Mouse (Mus musculus) kidney, embryonic 14.5 days (tissue): ENCODE results near the gene Irak2. TPM values are rescaled to one million over a fixed set of nuclear protein-coding genes. Genes with fewer than 3 reads are reported as not detected.
"Not testable (repeated sequence)": the region's sequence is repeated elsewhere in the genome, so short reads cannot be mapped to it uniquely, and the experiment has no call there.

Experiments
- ATAC-seq: fragments of 200-750 bp; cut with Nextera tagmentation; 2 replicates; pipeline ENCODE4 v1.8.0; 2017; ENCODE audit warnings: moderate number of reproducible peaks, mild to moderate bottlenecking, moderate TSS enrichment, moderate library complexity; ENCODE audit not compliant: low FRiP score, low TSS enrichment
- H3K27ac ChIP-seq: fragments of 300-500 bp; sonication (generic); 2 replicates; pipeline ENCODE4 v1.5.1; 2014; ENCODE audit warnings: low read depth, mild to moderate bottlenecking, low read length, moderate library complexity, mixed read lengths
- H3K27me3 ChIP-seq: fragments of 300-500 bp; sonication (generic); 2 replicates; pipeline ENCODE4 v1.6.1; 2014; ENCODE audit warnings: mild to moderate bottlenecking, low read length; ENCODE audit not compliant: control insufficient read depth, insufficient read depth
- H3K36me3 ChIP-seq: fragments of 300-500 bp; sonication (generic); 2 replicates; pipeline ENCODE4 v1.6.1; 2014; ENCODE audit warnings: low read length, mixed read lengths; ENCODE audit not compliant: control insufficient read depth, insufficient read depth
- H3K4me1 ChIP-seq: fragments of 300-500 bp; sonication (generic); 2 replicates; pipeline ENCODE4 v1.6.1; 2014; ENCODE audit warnings: low read length, mixed read lengths; ENCODE audit not compliant: control insufficient read depth, insufficient read depth
- H3K4me2 ChIP-seq: fragments of 300-500 bp; sonication (generic); replicated peaks from 2 replicates; pipeline ENCODE4 v1.6.1; 2014; ENCODE audit warnings: low read depth, mild to moderate bottlenecking, low read length
- H3K4me3 ChIP-seq: fragments of 300-500 bp; sonication (generic); 2 replicates; pipeline ENCODE4 v1.5.1; 2014; ENCODE audit warnings: mild to moderate bottlenecking, low read length
- H3K9ac ChIP-seq: fragments of 300-500 bp; sonication (generic); 2 replicates; pipeline ENCODE4 v1.6.1; 2014; ENCODE audit warnings: low read depth, mild to moderate bottlenecking, low read length, moderate library complexity
- H3K9me3 ChIP-seq: fragments of 300-500 bp; sonication (generic); 2 replicates; pipeline ENCODE4 v1.6.1; 2016; ENCODE audit warnings: low read length; ENCODE audit not compliant: control insufficient read depth
- WGBS: fragments of 180-500 bp; shearing (Covaris S2); extraction: QIAGEN DNeasy Blood & Tissue Kit; methylation state at CpG from one replicate; pipeline ENCODE4 v1.1.7; 2014; 5-methylcytosine and 5-hydroxymethylcytosine counted together
- polyA plus RNA-seq: library from polyadenylated mRNA; unstranded; fragments of >200 nt; fragmentation: Nextera tagmentation; extraction: Ambion mirVana; gene quantifications from 2 replicates; pipeline ENCODE4 v1.2.1, GENCODE M21; 2014

Gene Irak2
- polyA plus RNA-seq, 1 experiment from 2014 or later, result 2.6 TPM

DNA sequence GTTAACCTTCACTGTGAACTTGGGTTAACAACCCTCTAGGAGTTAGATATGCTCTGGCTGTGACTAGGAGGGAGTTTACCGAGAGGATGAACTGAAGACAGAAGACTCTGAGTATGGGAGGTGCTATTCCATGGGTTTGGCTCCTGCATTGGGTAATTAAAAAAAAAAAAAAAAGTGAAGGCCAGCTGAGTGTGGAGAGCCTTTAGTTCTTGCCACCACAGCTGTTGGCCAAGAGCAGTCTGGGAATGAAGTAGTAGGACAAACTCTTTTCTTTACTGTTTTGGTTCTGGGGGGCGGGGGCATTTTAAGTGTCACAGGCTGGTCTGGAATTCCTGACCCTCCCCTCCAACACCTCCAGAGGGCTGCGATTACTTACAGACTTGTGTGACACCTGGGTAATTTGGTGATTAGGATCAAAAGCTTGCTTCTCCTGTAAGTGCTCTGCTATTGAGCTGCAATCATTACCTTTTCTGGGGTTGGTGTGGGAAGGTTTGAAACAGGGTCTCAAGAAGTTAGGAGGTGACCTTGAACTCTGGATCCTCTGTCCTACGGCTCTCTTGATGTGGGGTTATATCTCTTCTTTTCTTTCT, 57.6 kb downstream of the Irak2 start:
- H3K4me3 ChIP-seq, result peak overlapping the region; percentile 71; the same call in 1 of the 2 replicates
- peaks cover 20% of the 10 kb centered on the region for H3K4me1 ChIP-seq

DNA sequence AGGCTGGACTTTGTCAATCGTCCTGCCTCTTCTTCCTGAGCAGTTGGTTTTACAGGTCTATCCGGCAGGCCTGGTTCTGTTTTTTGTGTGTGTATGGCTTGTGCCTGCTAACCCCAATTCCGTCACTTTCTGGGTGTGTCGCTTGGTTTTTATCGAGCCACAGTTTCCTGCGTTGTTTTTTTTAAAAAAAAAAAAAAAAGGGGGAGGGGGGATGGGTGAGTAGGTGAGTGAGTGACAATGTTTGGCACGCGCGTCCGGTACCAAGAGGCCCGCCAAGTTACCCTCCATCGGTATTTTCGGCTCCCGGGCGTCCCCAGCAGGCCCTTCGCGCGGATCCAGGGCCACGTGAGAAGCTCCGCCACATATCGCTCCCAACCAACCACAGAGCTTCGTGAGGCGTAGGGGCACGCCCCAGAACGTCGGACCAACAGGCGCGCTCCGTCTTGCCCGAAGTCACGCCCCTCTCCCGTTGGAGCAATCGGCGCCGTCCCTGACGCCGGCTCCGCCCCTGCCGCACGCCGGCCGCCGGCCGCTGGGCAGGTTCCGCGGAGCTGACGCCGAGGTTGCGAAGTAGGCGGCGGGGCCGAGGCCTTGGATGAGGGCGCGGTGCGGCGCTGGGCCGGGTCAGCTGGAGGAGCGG, 58.4 kb downstream of the Irak2 start, which contains the start of gene Tatdn2:
TSS of gene Tatdn2 (plus strand) at position 469 of the 640 bp plus-strand sequence.
- under 1% methylated on average over 58 of the region's 58 CpGs for WGBS
- Histone ChIP-seq H3K27ac (peak within 1 kb of the TSS; percentile 80), H3K27me3 (no peaks in the 10 kb centered on the region), H3K4me3 (peak within 1 kb of the TSS; percentile 71), H3K4me2 (peak within 1 kb of the TSS; percentile 93), H3K9ac (peak within 1 kb of the TSS; percentile 85), H3K36me3 (peaks cover 7% of the 10 kb centered on the region), H3K9me3 (no peaks in the 10 kb centered on the region), H3K4me1 (peaks cover 18% of the 10 kb centered on the region)
- peak; percentile 98 for ATAC-seq

More for the DNA sequence above, 57.6 kb downstream of the Irak2 start:
- no peaks in the 10 kb centered on the region for H3K27me3 ChIP-seq
- H3K9me3 ChIP-seq, result no peaks in the 10 kb centered on the region
- H3K36me3 ChIP-seq, result peaks cover under 1% of the 10 kb centered on the region; the same call in 1 of the 2 replicates
- peak overlapping the region; percentile 93 for H3K4me2 ChIP-seq
- WGBS, result 33% methylated on average over 4 of the region's 4 CpGs
- ATAC-seq, result no peak
- peak overlapping the region; percentile 38; the same call in 1 of the 2 replicates for H3K9ac ChIP-seq
- H3K27ac ChIP-seq, result peak overlapping the region; percentile 69

DNA sequence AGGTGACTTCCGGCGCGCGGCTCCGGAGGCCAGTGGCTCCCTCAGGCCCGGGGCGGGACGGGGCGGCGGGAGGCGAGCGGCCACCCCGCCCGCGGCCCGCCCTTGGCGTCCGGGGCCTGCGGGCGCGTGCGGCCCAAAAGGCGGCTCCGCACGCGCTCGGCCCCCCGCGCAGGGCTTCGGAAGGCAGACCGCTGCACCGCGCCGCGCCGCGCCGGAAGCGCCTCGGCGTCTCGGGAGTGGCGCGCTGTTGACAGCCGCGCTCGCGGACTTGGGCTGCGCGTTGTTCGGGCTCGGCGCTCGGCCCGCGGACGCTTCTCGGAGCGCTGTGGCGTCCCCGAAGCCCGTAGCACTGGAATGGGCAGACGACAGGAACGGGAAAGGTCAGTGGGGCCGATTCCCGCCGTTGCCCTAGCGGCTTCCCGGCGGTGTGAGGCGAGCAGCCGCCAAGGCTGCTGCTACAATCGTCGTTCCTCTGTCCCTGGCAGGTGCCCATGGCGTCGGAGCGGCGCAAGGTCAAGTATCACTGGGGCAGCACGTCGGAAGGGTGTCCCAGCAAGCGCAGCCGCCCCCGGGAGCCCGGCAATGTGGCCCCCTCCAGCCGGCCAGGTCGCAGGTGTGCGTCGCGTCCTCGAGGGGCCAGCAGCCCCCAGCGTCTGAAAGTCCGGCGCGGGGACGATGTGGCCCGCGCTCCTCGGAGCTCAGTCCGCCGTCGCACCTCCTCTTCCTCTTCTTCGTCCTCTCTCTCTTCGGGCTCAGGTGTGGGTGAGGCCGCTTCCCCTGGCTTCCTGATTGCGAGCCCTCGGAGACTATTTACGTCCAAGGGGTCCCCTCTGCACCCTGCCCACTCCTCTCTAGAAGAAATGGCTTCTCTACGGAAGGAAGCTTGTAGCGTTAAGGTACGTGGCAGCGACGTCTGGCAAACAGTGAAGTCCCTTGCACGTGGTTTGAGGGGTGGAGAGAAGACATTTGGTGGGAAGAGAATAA, 59.2 kb downstream of the Irak2 start:
- H3K9ac ChIP-seq, result peak overlapping the region; percentile 85
- no peaks in the 10 kb centered on the region for H3K27me3 ChIP-seq
- peak overlapping the region; percentile 93 for H3K4me2 ChIP-seq
- ATAC-seq, result peak; percentile 0; the same call in 1 of the 2 replicates
- peaks cover 18% of the 10 kb centered on the region for H3K4me1 ChIP-seq
- peaks cover 15% of the 10 kb centered on the region for H3K36me3 ChIP-seq
- no peaks in the 10 kb centered on the region for H3K9me3 ChIP-seq
- WGBS, result under 1% methylated on average over 94 of the region's 113 CpGs
- peak overlapping the region; percentile 71 for H3K4me3 ChIP-seq
- peak overlapping the region; percentile 80 for H3K27ac ChIP-seq

DNA sequence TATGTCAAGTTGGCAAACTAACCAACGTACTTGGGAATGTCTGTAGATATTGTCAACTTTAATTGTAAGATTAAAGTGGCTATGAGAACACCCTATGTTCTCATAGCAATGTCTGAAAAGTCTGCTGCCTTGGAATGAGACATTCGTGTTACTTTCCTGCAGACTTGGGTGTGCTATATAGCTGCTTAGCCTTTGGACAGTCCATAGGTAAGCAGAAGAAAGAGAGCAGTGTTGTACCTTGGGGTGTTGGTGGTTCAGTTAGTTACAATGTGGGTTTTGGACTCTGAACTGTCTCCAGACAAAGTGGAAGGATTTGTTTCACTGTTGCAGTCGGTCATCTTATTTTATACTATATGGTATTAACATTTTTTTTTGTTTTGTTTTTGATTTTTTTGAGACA, 74.5 kb downstream of the Irak2 start:
- Histone ChIP-seq H3K9ac (no peak overlapping the region), H3K4me2 (no peak overlapping the region), H3K36me3 (peaks cover 87% of the 10 kb centered on the region), H3K27me3 (no peaks in the 10 kb centered on the region), H3K4me1 (no peaks in the 10 kb centered on the region), H3K9me3 (no peaks in the 10 kb centered on the region), H3K27ac (no peak overlapping the region), H3K4me3 (no peak overlapping the region)
- WGBS, result 86% methylated on average over 3 of the region's 3 CpGs
- no peak for ATAC-seq

DNA sequence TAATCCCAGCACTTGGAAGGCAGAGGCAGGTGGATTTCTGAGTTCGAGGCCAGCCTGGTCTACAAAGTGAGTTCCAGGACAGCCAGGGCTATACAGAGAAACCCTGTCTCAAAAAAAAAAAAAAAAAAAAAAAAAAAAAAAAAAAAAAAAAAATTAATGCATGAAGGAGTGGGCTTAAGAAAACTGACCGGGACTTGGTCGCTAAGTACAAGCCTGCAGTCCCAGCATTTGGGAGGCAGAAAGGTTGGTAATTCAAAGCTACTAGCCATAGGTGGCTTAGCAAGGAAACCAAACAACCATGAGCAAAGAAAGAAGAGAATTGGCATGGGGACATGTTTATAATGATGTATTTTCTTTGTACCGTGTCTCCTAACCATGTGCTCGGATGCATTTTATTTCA, 75.1 kb downstream of the Irak2 start:
- WGBS, result 91% methylated on average over 4 of the region's 5 CpGs
- H3K4me1 ChIP-seq, H3K27ac ChIP-seq, H3K4me3 ChIP-seq, ATAC-seq, H3K9ac ChIP-seq, H3K27me3 ChIP-seq, H3K9me3 ChIP-seq, H3K4me2 ChIP-seq: not testable (repeated sequence)
- H3K36me3 ChIP-seq, result peaks cover 85% of the 10 kb centered on the region

DNA sequence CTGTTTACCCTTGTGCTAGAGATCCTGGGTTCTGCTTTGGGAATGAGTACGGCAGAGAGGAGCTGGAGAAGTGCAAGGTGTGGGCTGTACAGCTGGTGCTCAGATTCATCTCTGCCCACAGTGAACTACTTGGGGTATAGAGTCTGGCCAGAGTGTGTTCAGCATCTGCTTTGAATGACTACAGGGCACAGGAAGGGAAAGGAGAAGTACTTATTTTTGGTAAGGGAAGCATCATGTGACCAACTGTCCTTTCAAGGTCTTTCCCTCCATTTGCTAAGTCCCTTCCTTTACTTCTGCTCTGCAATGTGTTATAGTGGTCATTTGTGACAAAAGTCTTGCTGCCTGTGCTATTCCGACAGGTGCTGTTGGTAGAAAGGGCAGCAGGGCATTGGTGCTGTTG, 76.0 kb downstream of the Irak2 start:
- Histone ChIP-seq H3K36me3 (peaks cover 85% of the 10 kb centered on the region), H3K4me2 (no peak overlapping the region), H3K27me3 (no peaks in the 10 kb centered on the region), H3K27ac (no peak overlapping the region), H3K4me3 (no peak overlapping the region), H3K9ac (no peak overlapping the region), H3K9me3 (no peaks in the 10 kb centered on the region), H3K4me1 (no peaks in the 10 kb centered on the region)
- ATAC-seq, result no peak
- 89% methylated on average over 2 of the region's 2 CpGs for WGBS

DNA sequence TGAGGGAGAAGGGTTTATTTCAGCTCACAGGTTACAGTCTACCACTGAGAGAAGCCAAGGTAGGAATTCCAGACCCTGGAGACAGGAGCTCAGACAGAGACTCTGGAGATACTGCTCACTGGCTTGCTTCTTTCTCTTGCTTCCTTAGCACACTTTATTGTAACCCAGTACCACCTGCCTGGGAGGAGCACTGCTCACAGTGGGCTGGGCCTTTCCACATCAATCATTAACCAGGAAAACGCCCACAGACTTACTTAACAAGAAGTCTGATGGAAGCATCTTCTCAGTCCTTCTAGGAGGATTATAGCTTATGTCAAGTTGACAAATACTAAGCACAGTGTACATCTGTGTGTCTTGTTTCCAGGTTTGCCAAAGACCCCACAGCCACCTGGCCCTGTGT, 76.5 kb downstream of the Irak2 start:
- Histone ChIP-seq H3K9ac (no peak overlapping the region), H3K4me2 (no peak overlapping the region), H3K4me1 (no peaks in the 10 kb centered on the region), H3K4me3 (no peak overlapping the region), H3K36me3 (peaks cover 80% of the 10 kb centered on the region), H3K9me3 (no peaks in the 10 kb centered on the region), H3K27ac (no peak overlapping the region), H3K27me3 (no peaks in the 10 kb centered on the region)
- WGBS, result 74% methylated on average over 1 of the region's 1 CpGs
- no peak for ATAC-seq

DNA sequence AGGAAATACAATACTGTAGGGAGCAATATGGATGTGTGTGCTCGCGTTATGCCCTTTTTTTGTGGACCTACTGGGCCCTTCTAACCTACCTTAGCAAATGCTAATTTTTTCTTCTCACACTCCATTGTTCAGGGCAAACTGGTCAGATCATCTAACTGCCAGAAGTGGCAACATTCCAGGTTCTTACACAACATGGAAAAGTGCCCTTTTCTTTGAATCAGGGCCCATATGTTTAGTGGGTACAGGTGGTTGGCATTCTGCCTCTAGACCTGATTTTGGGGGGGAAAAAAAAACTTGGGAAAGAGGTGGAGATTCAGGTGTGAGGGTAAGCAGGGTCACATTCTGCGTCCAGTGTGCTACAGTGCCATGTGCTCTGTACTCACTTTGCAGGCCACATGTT, 79.3 kb downstream of the Irak2 start:
- Histone ChIP-seq H3K9me3 (no peaks in the 10 kb centered on the region), H3K4me3 (no peak overlapping the region), H3K4me2 (no peak overlapping the region), H3K9ac (no peak overlapping the region), H3K27me3 (no peaks in the 10 kb centered on the region), H3K4me1 (no peaks in the 10 kb centered on the region), H3K27ac (no peak overlapping the region), H3K36me3 (peaks cover 64% of the 10 kb centered on the region)
- 88% methylated on average over 3 of the region's 3 CpGs for WGBS
- ATAC-seq, result no peak
